Mouse (Mus musculus): Measurements from ENCODE around the gene Adam26a. TPM values are rescaled to one million over a fixed set of nuclear protein-coding genes. Genes with fewer than 3 reads are reported as not detected.
"Not testable (repeated sequence)": the region's sequence is repeated elsewhere in the genome, so short reads cannot be mapped to it uniquely, and the experiment has no call there.

Adam26a gene
- polyA plus RNA-seq (2015; fragmentation: Nextera tagmentation; extraction: Ambion mirVana), result not detected in 2 replicates

DNA sequence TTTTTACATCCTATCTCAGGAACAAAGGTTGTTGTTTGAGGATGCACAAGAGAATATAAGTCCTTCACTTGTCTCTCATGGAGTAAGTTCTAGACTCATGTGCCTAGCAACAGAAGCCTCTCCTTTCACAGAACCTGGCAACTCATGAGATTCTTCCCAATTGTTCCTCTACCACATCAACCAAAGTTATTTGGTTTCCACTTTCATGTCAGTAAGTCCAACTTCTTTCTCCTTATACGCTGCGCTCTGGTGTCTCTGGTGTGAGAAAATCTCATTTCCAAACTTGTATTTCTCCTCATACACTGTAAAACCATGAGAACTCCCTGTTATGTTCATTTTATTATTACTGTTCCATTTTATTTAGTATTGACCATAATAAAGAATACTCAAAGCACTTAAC, at the start of gene Adam26a:
TSS of gene Adam26a (minus strand) at position 101 of the 400 bp plus-strand sequence.
- H3K4me2 ChIP-seq; H3K4me1 ChIP-seq (replicated peaks); H3K9ac ChIP-seq; H3K36me3 ChIP-seq (replicated peaks); H3K4me3 ChIP-seq (replicated peaks); H3K27ac ChIP-seq (replicated peaks); H3K9me3 ChIP-seq (replicated peaks); H3K27me3 ChIP-seq; ATAC-seq (ENCODE audit: insufficient read depth): not testable (repeated sequence)
- 71% methylated on average over 2 of the region's 2 CpGs for WGBS (ENCODE audit: insufficient replicate concordance)

DNA sequence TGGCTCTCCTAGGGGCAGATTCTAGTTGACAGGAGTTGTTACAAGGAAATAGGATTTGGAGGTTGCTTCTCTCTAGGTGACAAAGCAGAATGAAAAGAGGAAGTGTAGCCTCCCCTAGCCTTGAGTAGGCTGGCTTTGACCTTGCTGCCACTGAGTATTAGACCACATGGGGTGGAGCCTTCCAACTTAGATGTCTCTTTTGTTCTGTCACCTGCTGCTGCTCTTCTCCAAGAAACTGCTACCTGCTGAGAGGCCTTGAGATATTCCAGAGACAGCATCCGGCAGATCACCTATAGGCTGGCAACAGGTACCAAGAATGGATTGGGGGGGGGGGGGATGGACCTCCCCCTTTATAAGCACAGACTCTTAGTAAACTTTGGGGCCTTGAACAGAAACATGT, 39.5 kb upstream of the Adam26a start:
- Histone ChIP-seq H3K9ac (no peak overlapping the region), H3K36me3 (replicated peaks) (no peaks in the 10 kb centered on the region), H3K9me3 (replicated peaks) (no peaks in the 10 kb centered on the region), H3K27me3 (no peaks in the 10 kb centered on the region), H3K4me2 (no peak overlapping the region), H3K27ac (replicated peaks) (no peak overlapping the region), H3K4me3 (replicated peaks) (no peak overlapping the region), H3K4me1 (replicated peaks) (no peaks in the 10 kb centered on the region)
- no peak for ATAC-seq (ENCODE audit: insufficient read depth)
- WGBS (ENCODE audit: insufficient replicate concordance), result 88% methylated on average over 1 of the region's 1 CpGs

DNA sequence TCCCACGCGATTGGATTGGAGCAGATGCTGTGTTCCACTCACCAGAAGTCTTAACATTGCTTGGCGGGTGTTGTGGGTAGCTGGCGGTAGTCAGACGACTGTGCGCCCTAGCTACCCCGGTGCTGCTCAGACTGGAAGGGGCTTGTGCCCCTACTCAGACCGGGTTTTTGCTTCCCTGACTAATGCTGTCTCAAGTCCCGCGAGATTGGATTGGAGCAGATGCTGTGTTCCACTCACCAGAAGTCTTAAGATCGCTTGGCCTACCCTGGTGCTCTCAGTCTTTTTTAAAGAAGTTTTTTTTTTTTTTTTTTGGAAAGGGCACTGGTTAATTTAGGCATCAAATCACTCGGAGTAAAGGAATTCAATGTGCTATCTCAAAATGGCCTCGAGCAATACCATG, 27.1 kb upstream of the Adam26a start:
- not testable (repeated sequence) for ATAC-seq (ENCODE audit: insufficient read depth); H3K4me1 ChIP-seq (replicated peaks); H3K4me2 ChIP-seq; H3K9ac ChIP-seq; H3K36me3 ChIP-seq (replicated peaks); H3K9me3 ChIP-seq (replicated peaks); H3K27ac ChIP-seq (replicated peaks); H3K4me3 ChIP-seq (replicated peaks); H3K27me3 ChIP-seq
- 65% methylated on average over 13 of the region's 13 CpGs for WGBS (ENCODE audit: insufficient replicate concordance)

DNA sequence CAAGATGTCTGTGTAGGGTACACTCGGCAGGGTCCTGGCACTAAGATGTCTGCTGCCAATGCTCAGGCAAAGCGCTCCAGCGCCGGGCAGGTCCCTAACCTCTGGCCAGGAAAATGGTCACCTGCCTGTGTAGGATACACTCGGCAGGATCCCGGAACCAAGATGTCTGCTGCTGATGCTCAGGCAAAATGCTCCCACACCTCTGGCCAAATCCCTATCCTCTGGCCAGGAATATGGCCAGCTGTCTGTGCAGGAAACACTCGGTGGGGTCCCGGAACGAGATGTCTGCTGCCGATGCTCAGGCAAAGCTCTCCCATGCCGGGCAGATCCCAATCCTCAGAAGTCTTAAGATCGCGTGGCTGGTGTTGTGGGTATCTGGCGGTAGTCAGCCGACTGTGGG, 26.7 kb upstream of the Adam26a start:
- not testable (repeated sequence) for H3K9me3 ChIP-seq (replicated peaks); H3K9ac ChIP-seq; H3K27ac ChIP-seq (replicated peaks); H3K4me3 ChIP-seq (replicated peaks); H3K27me3 ChIP-seq; H3K36me3 ChIP-seq (replicated peaks); H3K4me2 ChIP-seq; ATAC-seq (ENCODE audit: insufficient read depth); H3K4me1 ChIP-seq (replicated peaks)
- 77% methylated on average over 15 of the region's 15 CpGs for WGBS (ENCODE audit: insufficient replicate concordance)

DNA sequence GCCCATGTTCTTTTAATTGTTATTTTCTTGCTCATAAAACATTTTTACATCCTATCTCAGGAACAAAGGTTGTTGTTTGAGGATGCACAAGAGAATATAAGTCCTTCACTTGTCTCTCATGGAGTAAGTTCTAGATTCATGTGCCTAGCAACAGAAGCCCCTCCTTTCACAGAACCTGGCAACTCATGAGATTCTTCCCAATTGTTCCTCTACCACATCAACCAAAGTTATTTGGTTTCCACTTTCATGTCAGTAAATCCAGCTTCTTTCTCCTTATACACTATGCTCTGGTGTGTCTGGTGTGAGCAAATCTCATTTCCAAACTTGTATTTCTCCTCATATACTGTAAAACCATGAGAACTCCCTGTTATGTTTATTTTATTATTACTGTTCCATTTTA, 48.5 kb downstream of the Adam26a start, which contains the start of gene Adam26b:
TSS of gene Adam26b (minus strand) at position 101 of the 400 bp plus-strand sequence.
- H3K4me1 ChIP-seq (replicated peaks); ATAC-seq (ENCODE audit: insufficient read depth); H3K36me3 ChIP-seq (replicated peaks); H3K27me3 ChIP-seq; H3K4me3 ChIP-seq (replicated peaks); H3K9me3 ChIP-seq (replicated peaks); H3K9ac ChIP-seq; H3K4me2 ChIP-seq; H3K27ac ChIP-seq (replicated peaks): not testable (repeated sequence)

Other genes starting within 250 kb of the Adam26a start
- gene Adam26b, start 48.6 kb downstream of the Adam26a start, polyA plus RNA-seq (2015; fragmentation: Nextera tagmentation; extraction: Ambion mirVana), result not detected in 2 replicates
- gene Gm5346, start 50.6 kb upstream of the Adam26a start, polyA plus RNA-seq (2015; fragmentation: Nextera tagmentation; extraction: Ambion mirVana), result not detected in 2 replicates
- not detected in 2 replicates for gene Adam34, start 133.3 kb upstream of the Adam26a start, polyA plus RNA-seq (2015; fragmentation: Nextera tagmentation; extraction: Ambion mirVana)